Mouse (Mus musculus) testis, adult 2 months (tissue): ENCODE measurements at regions not wholly inside any gene's neighbourhood (a gene's known extent, or its start where the extent isn't known, plus 50 kb on each side); places are given as distances from the start of the nearest gene placed in this dataset.

ENCODE experiments used
- CTCF ChIP-seq: fragments of 200-500 bp; IDR thresholded peaks from 2 replicates; pipeline ENCODE4 v1.5.1; 2012; ENCODE audit warnings: low read depth, mild to moderate bottlenecking, inconsistent platforms, low read length, moderate library complexity; ENCODE audit not compliant: control insufficient read depth, insufficient read depth, insufficient replicate concordance
- POLR2A ChIP-seq: fragments of 200-500 bp; IDR thresholded peaks from 2 replicates; pipeline ENCODE4 v1.6.1; 2012; ENCODE audit warnings: low read depth, mild to moderate bottlenecking, inconsistent platforms, low read length, moderate library complexity; ENCODE audit not compliant: control insufficient read depth

DNA sequence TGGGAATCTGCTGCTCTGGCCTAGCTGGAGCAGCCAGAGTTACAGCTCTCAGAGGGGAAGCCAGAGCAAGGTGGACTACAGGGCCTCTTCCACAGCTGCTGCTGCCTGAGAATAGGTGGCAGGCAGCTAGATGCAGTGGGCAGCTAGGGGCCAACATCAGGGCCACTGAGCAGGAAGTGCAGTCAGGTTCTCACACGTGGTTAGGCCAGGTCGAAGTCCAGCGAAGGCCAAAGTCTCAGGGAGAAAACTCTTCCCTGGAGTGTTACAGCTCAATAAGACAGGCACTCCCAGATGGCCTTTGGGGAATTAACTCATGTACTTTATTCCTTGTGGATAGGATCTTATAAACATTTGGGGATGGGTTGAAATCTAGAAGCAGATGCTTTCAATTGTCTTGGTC lies 192.7 kb upstream of the Nlrp1b start:
- TF ChIP-seq CTCF (no peak), POLR2A (no peak)
